Mouse (Mus musculus) liver, adult (tissue): ENCODE data around the gene Adprm.

Source experiments
- GATA4 ChIP-seq: IDR thresholded peaks from 2 replicates; pipeline ENCODE4 v1.6.1; 2014; ENCODE audit warnings: mild to moderate bottlenecking, low read length; ENCODE audit not compliant: insufficient replicate concordance

The Adprm gene

DNA sequence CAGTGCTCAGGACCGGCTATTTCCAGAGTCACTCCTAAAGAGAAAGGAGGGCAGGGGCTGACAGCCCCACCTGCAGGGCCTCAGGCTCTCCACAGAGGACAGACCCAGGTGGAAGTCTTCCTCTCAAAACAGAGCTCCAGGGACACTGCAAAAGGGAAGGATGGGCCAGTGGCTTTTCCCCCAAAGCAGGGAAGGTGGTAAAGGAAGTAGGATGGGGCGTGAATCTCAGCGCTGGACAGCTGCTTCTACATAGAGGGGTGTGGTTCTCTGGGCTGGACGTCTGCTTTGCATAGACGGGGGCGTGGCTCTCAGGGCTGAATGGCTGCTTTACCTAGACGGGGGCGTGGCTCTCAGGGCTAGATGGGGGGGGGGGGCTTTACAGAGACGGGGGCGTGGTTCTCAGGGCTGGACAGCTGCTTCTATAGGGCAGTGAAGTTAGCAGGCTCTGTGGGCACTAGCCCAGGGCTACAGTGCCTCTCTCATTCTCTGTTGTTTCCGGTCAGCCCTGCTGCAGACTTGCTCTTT lies 28.8 kb upstream of the Adprm start:
- TF ChIP-seq GATA4: no peak

DNA sequence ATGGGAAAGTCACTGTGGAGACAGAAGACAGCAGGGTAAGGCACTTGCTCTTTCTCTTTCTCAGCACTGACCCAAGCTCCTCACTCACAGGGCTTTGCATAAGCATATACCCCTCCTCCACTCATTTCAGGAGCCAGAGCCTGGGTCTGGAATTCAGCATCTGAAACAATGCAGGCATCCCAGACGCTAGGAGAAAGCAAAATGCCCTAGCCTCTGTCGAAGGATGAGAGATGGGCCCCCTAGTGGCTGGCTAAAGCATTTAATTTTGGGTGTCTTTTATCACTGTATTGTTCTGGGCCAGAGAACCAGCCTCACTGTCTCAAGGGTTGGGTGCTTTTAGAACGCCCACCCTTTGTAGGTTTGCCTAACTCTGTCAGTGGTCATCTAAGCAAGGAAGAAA lies 27.8 kb upstream of the Adprm start:
- TF ChIP-seq GATA4: no peak

DNA sequence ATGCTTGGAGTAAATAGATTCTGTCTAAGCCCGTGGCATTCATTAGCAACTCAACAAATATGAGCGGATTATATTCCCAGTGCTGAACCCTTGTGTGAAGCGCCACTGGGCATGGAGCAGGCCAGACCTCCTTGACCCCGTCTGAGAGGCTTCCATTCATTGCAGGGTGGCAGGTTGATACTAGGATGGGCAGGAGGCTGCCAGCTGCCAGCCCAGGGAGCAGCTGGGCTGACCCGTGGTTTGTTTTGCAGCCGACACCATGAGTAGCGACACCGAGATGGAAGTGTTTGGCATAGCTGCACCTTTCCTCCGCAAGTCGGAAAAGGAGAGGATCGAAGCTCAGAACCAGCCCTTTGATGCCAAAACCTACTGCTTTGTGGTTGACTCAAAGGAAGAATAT lies 27.3 kb upstream of the Adprm start:
- no peak for TF ChIP-seq GATA4

DNA sequence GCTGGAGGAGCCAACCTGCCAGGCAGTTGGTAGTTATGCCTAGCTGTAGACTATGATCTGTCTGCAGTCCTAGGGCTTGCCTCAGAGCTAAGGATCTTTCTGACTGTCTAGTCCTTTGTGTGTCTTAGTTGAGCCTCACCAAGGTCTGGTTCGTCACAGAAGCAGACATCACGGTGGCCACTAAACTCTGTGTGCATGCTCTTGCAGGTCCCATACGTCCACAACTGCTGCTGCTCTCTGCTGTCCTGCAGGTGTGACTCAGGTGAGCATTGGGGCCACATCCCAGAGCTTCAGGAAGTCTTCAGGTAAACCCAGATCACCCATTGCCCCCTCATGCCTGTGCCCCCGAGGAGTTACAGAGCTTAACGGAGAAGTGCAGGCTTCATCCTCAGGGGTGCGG lies 26.5 kb upstream of the Adprm start:
- TF ChIP-seq GATA4: no peak

DNA sequence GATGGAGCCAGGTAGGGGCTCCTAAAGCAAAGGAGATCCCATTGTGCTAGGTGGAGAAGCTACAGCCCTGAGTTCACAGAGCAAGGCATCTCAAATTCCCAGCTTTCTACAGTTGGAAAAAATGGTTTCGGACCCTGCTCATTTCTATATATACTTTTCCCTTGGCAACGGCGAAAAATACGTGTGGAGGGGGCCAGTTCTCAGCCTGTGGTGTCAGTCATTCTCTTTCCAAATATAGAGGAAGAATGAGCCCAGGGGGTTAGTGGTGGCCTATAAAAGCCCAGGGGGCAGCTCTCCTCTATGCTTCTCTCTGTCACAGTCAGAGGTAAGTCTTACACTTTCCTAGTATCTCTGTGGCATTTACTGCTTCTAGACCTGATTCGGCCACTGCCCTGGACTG lies 25.6 kb upstream of the Adprm start, which contains the start of gene Myh3:
Gene Myh3, plus strand, starts transcription at position 301 of the 400 bp plus-strand sequence.
- no peak for TF ChIP-seq GATA4

DNA sequence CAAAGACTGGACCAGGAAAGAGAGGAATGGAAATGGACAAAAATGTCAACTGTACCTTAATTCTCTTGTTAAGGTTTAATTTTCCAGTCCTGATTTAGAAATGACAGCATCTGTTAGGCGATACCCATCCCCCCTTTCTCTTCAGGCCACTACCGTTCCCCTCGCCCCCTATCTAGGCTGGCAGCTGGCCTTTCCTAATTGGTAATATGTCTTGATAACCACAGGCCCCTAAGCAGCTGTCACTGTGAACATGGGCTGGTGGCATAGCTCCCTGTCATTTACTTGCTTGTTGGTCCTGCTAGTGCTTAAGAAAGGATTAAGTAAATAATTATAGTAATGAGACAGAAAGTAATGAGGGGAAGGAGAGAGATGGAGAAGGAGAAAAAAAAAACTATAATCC lies 25.0 kb upstream of the Adprm start:
- TF ChIP-seq GATA4: no peak

DNA sequence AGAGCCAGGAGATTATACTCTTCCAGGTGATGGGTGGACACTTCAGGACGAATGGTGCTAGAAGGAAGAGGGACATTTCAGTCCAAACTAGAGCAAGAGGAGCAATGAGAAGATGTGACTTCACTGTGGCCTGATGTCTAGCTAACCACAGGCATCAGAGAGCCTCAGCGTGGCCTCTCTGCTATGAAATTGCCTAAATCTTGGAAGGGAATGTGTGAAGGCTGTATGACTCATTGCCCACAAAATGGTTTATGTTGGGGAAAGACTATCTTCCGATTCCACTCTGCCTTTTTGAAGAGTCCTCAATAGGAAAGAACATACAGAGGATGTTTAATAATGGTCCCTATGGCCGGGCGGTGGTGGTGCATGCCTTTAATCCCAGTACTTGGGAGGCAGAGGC lies 24.4 kb upstream of the Adprm start:
- no peak for TF ChIP-seq GATA4

DNA sequence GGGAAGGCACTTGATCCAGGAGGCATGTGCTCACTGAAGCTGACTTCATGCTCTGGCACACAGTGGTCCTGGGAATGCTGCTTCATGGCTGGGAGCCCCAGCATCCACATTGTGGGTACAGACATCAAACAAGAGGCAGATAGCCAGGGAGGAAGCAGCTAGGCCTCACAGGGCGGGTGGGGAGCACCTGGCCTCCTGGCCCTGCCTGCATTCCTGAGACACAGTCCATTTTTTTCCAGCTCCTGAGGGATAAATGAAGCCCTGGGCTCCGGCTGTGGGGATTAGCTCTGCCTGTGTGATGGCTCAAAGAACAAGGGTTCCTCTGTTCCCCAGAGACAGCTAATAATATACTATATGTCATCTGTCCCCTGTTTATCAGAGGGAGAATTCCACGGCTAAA lies 22.6 kb upstream of the Adprm start:
- no peak for TF ChIP-seq GATA4

DNA sequence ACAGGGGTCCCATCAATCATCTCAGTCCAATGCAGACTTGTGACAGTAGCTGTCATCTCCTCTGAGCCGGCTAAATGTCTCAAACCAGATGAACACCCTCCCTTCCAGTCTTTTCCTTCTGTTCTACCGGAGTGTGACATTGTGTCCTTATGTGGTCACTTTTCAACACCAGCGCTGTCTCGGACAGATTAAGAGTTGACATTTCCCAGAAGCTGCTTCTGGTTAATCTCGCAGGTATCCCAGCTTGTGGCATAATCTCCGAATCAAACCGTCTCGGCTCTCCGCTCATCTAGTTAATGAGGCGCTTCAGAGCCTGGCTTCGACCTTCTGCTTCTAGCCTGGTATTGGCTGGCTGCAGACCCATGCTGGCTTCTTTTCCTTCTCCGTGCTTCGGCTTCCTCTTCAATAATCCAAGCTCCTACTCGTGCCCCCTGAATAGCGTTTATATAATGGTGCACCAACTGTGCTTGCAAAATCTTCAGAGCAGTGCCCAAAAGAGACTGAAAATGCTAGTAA lies 20.3 kb upstream of the Adprm start:
- no peak for TF ChIP-seq GATA4

DNA sequence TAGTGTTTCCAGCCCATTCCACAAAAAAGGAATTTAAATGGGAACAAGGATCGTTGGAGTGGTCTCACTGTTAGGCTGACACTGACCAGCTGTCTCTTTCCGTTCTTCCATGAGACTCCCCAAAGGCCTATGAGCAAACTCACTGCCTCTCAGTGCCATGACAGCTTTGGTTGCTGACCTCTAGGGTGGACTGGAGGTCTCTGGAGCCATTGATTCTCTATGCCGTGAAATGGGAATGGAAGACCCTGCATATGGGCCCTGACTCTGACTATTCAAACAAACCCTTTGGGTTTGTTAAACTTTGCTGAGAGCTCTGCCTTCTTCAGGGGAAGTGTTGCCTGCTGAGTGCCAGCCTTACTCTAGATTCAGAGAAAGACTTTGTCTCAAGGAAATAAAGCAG lies 15.3 kb upstream of the Adprm start:
- TF ChIP-seq GATA4: no peak

DNA sequence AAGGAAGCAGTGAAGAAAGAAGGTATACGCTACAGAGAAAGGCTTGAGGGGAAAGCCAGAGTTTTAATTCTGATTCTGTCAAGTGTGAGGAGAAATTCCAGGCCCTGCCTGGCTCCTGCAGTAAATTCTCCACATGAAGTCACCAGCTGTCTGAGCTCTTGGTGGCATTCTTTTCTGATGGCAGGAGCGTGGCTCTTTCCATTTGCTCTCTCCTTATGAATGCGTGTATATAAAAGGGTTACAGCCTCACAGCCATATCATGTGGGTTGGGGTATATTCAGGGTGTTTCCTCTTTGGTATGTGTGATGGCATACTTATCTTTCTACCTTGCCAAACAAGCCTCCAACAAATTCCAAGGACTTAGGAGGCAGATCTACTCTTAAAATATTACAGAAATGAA lies 10.3 kb upstream of the Adprm start:
- TF ChIP-seq GATA4: no peak

DNA sequence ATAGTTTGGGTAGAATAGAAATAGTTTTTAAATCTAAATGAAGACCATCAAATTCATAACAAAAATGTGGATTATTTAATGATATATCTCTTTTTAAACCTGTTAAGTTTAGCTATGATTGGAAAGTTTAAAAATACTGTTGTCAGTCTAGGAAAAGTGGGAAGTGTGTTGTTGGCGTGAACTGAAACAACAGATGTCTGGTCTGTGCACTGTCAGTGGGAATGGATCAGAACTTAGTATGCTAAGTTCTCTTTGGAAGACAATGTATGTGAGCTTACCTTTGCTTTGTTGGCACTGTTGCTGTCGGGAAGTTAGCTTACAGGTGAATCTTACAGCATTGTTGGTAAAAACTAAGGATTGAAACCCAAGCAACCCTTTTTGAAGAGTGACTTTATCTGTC lies 8.9 kb upstream of the Adprm start:
- TF ChIP-seq GATA4: no peak

DNA sequence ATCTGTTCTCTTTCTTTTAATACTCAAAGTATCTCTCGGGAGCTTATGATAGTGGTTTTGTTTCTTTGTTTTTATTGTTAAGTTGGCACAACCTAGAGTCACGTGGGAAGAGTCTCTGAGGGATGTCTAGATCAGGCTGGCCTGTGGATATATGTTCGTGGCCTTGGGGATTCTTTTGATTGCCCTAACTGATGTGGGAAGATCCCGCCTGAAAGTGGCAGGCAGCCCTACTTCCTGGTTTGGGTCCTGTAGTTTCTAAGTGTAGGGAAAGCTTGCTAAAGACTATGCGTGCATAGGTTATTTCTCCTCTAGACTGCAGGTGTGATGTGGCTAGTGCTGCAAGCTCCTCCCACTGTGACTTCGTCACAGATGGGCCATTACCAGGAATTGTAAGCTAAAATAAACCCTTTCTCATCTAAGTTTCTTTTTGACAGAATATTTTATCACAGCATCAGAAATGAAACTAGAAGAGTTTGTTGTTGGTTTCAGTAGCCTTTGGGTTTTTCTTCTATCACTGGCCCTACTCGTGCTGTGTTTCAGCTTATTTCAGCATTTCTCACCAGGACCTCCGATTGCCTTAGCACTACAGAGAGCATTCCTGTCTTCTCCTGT lies 2.5 kb upstream of the Adprm start:
- TF ChIP-seq GATA4: no peak

DNA sequence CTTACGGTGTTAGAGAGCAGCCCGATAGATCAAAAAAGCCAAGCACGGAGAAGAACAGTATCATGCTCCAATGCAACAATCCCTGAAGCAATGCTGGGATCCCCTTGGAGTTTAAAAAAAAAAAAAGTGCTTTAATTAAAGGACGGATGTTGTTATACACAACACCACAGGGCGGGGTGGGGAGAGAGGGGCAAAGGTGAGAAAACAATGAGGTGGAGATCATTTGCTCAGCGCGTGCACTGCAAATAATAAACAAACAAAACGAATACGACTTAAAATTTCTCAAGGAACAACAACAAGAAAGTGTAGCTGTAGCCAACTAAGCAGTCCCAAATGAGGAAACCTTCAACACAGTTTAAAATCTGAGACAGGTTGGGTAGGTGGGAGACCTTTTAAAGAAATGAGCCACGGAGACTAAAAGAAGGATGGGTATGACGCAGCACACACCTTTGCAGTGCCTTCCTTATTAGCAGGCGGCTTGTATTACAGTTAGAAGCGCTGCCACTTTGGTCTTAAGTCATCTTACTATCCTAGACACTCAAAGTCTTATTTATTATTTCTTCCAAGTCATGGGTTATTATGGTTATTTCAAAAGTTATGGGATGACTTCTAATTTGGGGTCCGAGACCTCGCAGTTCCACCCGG lies 596 bp downstream of the Adprm start:
- TF ChIP-seq GATA4: no peak

DNA sequence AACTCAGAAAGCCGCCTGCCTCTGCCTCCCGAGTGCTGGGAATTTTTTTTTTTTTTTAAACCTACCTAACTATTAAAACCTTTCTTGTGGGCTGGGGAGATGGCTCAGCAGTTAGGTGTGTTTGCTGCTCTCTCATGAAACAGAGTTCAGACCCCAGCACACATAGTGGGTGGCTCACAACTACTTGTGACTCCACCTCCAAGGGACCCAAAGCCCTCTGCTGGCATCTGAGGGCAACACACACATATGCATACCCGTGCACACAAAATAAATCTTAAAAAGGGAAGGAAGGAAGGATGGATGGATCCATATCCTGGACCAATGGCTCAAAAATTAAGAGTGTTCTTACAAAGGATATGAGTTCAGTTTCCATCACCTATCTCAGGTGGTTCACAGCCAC lies 3.1 kb downstream of the Adprm start:
- TF ChIP-seq GATA4: no peak

DNA sequence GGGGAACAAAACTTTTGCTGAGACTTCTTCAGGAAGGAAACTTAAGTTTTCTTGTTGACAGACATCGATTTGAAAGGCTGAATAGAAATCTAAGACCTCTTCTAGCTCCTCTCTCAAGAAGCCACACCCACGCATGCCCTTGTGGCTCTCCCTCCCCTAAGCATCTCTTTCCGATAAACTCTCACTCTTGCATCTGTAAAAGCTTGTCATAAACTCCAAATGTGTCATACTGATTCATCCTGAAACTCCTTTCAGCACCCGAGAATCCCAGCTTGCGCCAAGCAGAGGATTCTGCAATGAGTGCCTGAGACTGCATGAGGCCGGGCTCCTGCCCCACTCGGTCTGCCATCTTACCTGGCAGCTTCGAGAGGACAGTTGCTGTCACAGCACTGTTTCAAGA lies 3.9 kb downstream of the Adprm start:
- no peak for TF ChIP-seq GATA4

DNA sequence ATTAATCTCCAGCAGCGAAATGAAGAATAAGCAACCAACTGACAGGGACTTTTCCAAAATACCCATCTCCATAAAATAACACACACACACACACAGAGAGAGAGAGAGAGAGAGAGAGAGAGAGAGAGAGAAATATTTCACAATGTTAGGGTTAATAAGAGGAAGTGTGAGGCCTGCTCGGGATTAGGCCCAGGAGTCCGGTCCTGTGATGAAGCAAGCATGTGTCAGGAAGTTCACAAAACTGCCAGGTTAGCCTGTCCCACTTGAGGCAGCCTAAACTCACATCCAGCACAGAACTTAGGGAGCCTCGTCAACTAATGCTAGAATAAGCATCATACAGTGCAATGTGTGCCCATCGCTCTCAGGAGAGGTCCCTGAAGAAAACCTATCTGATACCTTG lies 5.2 kb downstream of the Adprm start:
- TF ChIP-seq GATA4: no peak
